ENCODE assay signal across 11 mouse cellular contexts in genomic region chr4:3232053-3232452, GRCm38 (mm10). TPM values are rescaled to one million over a fixed set of nuclear protein-coding genes. Genes with fewer than 3 reads are reported as not detected.
DNase-seq lines count a peak whose midpoint lies in the region; ATAC-seq lines count a peak whose summit lies in the region.
"Had no signal": no experiment of that assay in that cellular context is flagged by ENCODE, and none has a peak within 500 bp of the region (broad histone marks: within the 10 kb centered on the region; RNA-seq: fewer than 3 reads in every experiment).

No protein-coding gene starts in this region.

- H3K36me3 ChIP-seq in embryonic facial prominence, embryonic 14.5 days (ENCODE audit: control insufficient read depth, insufficient read depth, low read length): no peaks in the 10 kb centered on the region

- no peak overlapping the region for H3K9ac ChIP-seq in embryonic facial prominence, embryonic 14.5 days (ENCODE audit: low read depth, low read length)

- no peaks in the 10 kb centered on the region; the same call in 1 of the 2 replicates for H3K27me3 ChIP-seq in embryonic facial prominence, embryonic 14.5 days (replicated peaks; ENCODE audit: control insufficient read depth, insufficient read depth, low read length)

- H3K9me3 ChIP-seq in embryonic facial prominence, embryonic 14.5 days (ENCODE audit: control insufficient read depth, low read length): peaks cover 17% of the 10 kb centered on the region

- H3K4me2 ChIP-seq in embryonic facial prominence, embryonic 14.5 days (ENCODE audit: low read depth, low read length): no peak overlapping the region

- DNase-seq in kidney, adult 18-20 months: peak; percentile 49
- no peak for DNase-seq in kidney, postnatal 14 days
- DNase-seq in embryonic facial prominence, embryonic 14.5 days (ENCODE audit: low spot score): peak; percentile 70
- peak; percentile 30 to 53 for DNase-seq in kidney, adult 8-10 months
- DNase-seq in lung, postnatal 4 days: peak; percentile 63 to 79
- no peak for DNase-seq in B cell, adult 2 months
- DNase-seq in cerebellum, adult 11 months: no peak
- DNase-seq in left cerebral cortex, postnatal 36 days (ENCODE audit: low spot score in 2 of 2): no peak

- no peak overlapping the region for H3K4me3 ChIP-seq in embryonic facial prominence, embryonic 14.5 days (ENCODE audit: low read depth, low read length)

- intact Hi-C loops in left cerebral cortex, postnatal 36 days (cut with DNase I): loop anchor here (5.0 kb wide), 1 partner anchor 125 kb away; no protein-coding TSS in a partner anchor

- ATAC-seq in embryonic facial prominence, embryonic 14.5 days (ENCODE audit: low read depth): no peak

- WGBS in embryonic facial prominence, embryonic 14.5 days: 70% methylated on average over 6 of the region's 6 CpGs

- H3K4me1 ChIP-seq in embryonic facial prominence, embryonic 14.5 days (ENCODE audit: control insufficient read depth, insufficient read depth, low read length): no peaks in the 10 kb centered on the region

- no peak overlapping the region for H3K27ac ChIP-seq in embryonic facial prominence, embryonic 14.5 days (replicated peaks; ENCODE audit: low read depth, low read length)

RNA-seq across cellular contexts. Expression of gene Vmn1r3, which starts 46.9 kb away (rescaled TPM):
- not detected in 2 replicates for polyA plus RNA-seq in embryonic facial prominence, embryonic 14.5 days (2014; fragmentation: Nextera tagmentation; extraction: Ambion mirVana)
- not detected for total RNA-seq in left cerebral cortex, postnatal 36 days (2021)
- total RNA-seq: MEL had no signal
- polyA plus RNA-seq: large intestine, adult 2 months; spleen, adult 2 months had no signal

Comparison
In these comparisons a context has a peak if more than half of its experiments do, and no peak if none do; other contexts are left out.
1. DNase-seq: peak in kidney, adult 18-20 months (single experiment), embryonic facial prominence, embryonic 14.5 days (single experiment), kidney, adult 8-10 months (2 of 2) and lung, postnatal 4 days (2 of 2); none in kidney, postnatal 14 days (single experiment), B cell, adult 2 months (0 of 2), cerebellum, adult 11 months (single experiment) and left cerebral cortex, postnatal 36 days (0 of 2).